Mouse (Mus musculus) MEL (cell line): ENCODE measurements around the gene Tent5b. TPM values are rescaled to one million over a fixed set of nuclear protein-coding genes. Genes with fewer than 3 reads are reported as not detected.
A peak's percentile ranks its signal among the peaks of the same experiment; 100 is the strongest.

Experiments used
- DNase-seq: peaks from one replicate; pipeline ENCODE4 v3.0.0; 2011; ENCODE audit warnings: low read depth, low spot score
- H3K27ac ChIP-seq: 2 replicates; pipeline ENCODE4 v1.5.1; 2012; ENCODE audit warnings: low read depth, mild to moderate bottlenecking, control low read depth, low read length, moderate library complexity; ENCODE audit not compliant: control insufficient read depth
- H3K27me3 ChIP-seq, 2 experiments: fragments of 150-350 bp in 1 of 2; sonication (generic) in 1 of 2; 2 replicates each; pipeline ENCODE4 v1.6.1; 2012; ENCODE audit warnings: low read length in 2 of 2, mild to moderate bottlenecking in 2 of 2, improper control_type of control experiment in 1 of 2, moderate library complexity in 1 of 2; ENCODE audit not compliant: insufficient read depth in 2 of 2, control insufficient read depth in 1 of 2
- H3K36me3 ChIP-seq, 2 experiments: 2 replicates each; pipeline ENCODE4 v1.6.1; 2012 to 2014; ENCODE audit warnings: low read length in 2 of 2, improper control_type of control experiment in 1 of 2, inconsistent platforms in 1 of 2, mild to moderate bottlenecking in 1 of 2; ENCODE audit not compliant: insufficient read depth in 2 of 2, control insufficient read depth in 1 of 2
- H3K4me1 ChIP-seq, 2 experiments: fragments of 150-350 bp in 1 of 2; sonication (generic) in 1 of 2; 2 replicates each; pipeline ENCODE4 v1.6.1; 2012; ENCODE audit warnings: low read length in 2 of 2, improper control_type of control experiment in 1 of 2, mild to moderate bottlenecking in 1 of 2; ENCODE audit not compliant: insufficient read depth in 2 of 2, control insufficient read depth in 1 of 2
- H3K4me3 ChIP-seq, 2 experiments: fragments of 150-350 bp in 1 of 2; sonication (generic) in 1 of 2; 2 replicates each; pipeline ENCODE4 v1.5.1; 2012; ENCODE audit warnings: low read depth in 2 of 2, low read length in 2 of 2, mild to moderate bottlenecking in 2 of 2, moderate library complexity in 2 of 2, control low read depth in 1 of 2, improper control_type of control experiment in 1 of 2; ENCODE audit not compliant: control insufficient read depth in 1 of 2, insufficient read depth in 1 of 2
- H3K79me2 ChIP-seq: 2 replicates; pipeline ENCODE4 v1.6.1; 2012; ENCODE audit warnings: mild to moderate bottlenecking, low read length, moderate library complexity; ENCODE audit not compliant: control insufficient read depth, poor library complexity, insufficient read depth
- H3K9ac ChIP-seq: 2 replicates; pipeline ENCODE4 v1.6.1; 2012; ENCODE audit warnings: low read depth, mild to moderate bottlenecking, control low read depth, low read length, moderate library complexity; ENCODE audit not compliant: control insufficient read depth, poor library complexity, severe bottlenecking
- H3K9me3 ChIP-seq: fragments of 150-350 bp; sonication (generic); replicated peaks from 2 replicates; pipeline ENCODE4 v1.6.1; 2012; ENCODE audit warnings: mild to moderate bottlenecking, low read length, improper control_type of control experiment, moderate library complexity; ENCODE audit not compliant: insufficient read depth
- CHD1 ChIP-seq: IDR thresholded peaks from 2 replicates; pipeline ENCODE4 v1.6.1; 2012; ENCODE audit warnings: low read depth, mild to moderate bottlenecking, inconsistent platforms, low read length, improper control_type of control experiment
- CHD2 ChIP-seq: IDR thresholded peaks from 2 replicates; pipeline ENCODE4 v1.6.1; 2011; ENCODE audit warnings: low read length, improper control_type of control experiment
- CTCF ChIP-seq, 3 experiments: IDR thresholded peaks in 2 of 3; conservative IDR thresholded peaks in 1 of 3; 2 replicates each; pipeline ENCODE4 v1.5.1; 2011 to 2012; ENCODE audit warnings: low read length in 3 of 3, low read depth in 2 of 3, mild to moderate bottlenecking in 2 of 3, improper control_type of control experiment in 1 of 3, inconsistent platforms in 1 of 3, mixed read lengths in 1 of 3, moderate library complexity in 1 of 3; ENCODE audit not compliant: control insufficient read depth in 1 of 3, insufficient read depth in 1 of 3, poor library complexity in 1 of 3, severe bottlenecking in 1 of 3
- E2F4 ChIP-seq: IDR thresholded peaks from 2 replicates; pipeline ENCODE4 v1.6.1; 2011; ENCODE audit warnings: low read depth, low read length, improper control_type of control experiment, borderline replicate concordance
- ETS1 ChIP-seq: IDR thresholded peaks from 2 replicates; pipeline ENCODE4 v1.6.1; 2012; ENCODE audit warnings: low read depth, mild to moderate bottlenecking, inconsistent platforms, low read length, improper control_type of control experiment, moderate library complexity
- GABPA ChIP-seq: IDR thresholded peaks from 2 replicates; pipeline ENCODE4 v1.6.1; 2012; ENCODE audit warnings: low read depth, mild to moderate bottlenecking, inconsistent platforms, low read length, improper control_type of control experiment, moderate library complexity
- GATA1 ChIP-seq: IDR thresholded peaks from 2 replicates; pipeline ENCODE4 v1.6.1; 2011; ENCODE audit warnings: low read depth, low read length, improper control_type of control experiment
- MEF2A ChIP-seq: IDR thresholded peaks from 2 replicates; pipeline ENCODE4 v1.6.1; 2014; ENCODE audit warnings: low read depth, mild to moderate bottlenecking, inconsistent platforms, low read length, improper control_type of control experiment; ENCODE audit not compliant: poor library complexity, insufficient replicate concordance, severe bottlenecking; ENCODE audit errors: extremely low read depth
- MXI1 ChIP-seq: IDR thresholded peaks from 2 replicates; pipeline ENCODE4 v1.6.1; 2011; ENCODE audit warnings: mild to moderate bottlenecking, low read depth, low read length, improper control_type of control experiment
- MYB ChIP-seq: IDR thresholded peaks from 2 replicates; pipeline ENCODE4 v1.6.1; 2011; ENCODE audit warnings: mild to moderate bottlenecking, low read depth, low read length, improper control_type of control experiment
- MYC ChIP-seq: IDR thresholded peaks from 2 replicates; pipeline ENCODE4 v1.6.1; 2011; ENCODE audit warnings: low read depth, mild to moderate bottlenecking, low read length, improper control_type of control experiment, moderate library complexity
- NELFE ChIP-seq: IDR thresholded peaks from 2 replicates; pipeline ENCODE4 v1.6.1; 2011; ENCODE audit warnings: low read depth, low read length, improper control_type of control experiment
- NRF1 ChIP-seq: IDR thresholded peaks from 2 replicates; pipeline ENCODE4 v1.6.1; 2014; ENCODE audit warnings: low read depth, mild to moderate bottlenecking, inconsistent platforms, low read length, improper control_type of control experiment, moderate library complexity; ENCODE audit not compliant: poor library complexity, insufficient read depth, severe bottlenecking
- POLR2AphosphoS5 ChIP-seq: IDR thresholded peaks from 2 replicates; pipeline ENCODE4 v1.6.1; 2012; ENCODE audit warnings: low read depth, borderline replicate concordance, mild to moderate bottlenecking, inconsistent platforms, low read length, moderate library complexity, mixed read lengths
- RCOR1 ChIP-seq: IDR thresholded peaks from 2 replicates; pipeline ENCODE4 v1.6.1; 2012; ENCODE audit warnings: low read depth, mild to moderate bottlenecking, inconsistent platforms, low read length, improper control_type of control experiment
- SMC3 ChIP-seq: IDR thresholded peaks from 2 replicates; pipeline ENCODE4 v1.6.1; 2011; ENCODE audit warnings: low read depth, low read length, improper control_type of control experiment
- TAL1 ChIP-seq: IDR thresholded peaks from 2 replicates; pipeline ENCODE4 v1.6.1; 2012; ENCODE audit warnings: mild to moderate bottlenecking, inconsistent platforms, low read length, moderate library complexity, mixed read lengths
- TBP ChIP-seq: IDR thresholded peaks from 2 replicates; pipeline ENCODE4 v1.8.0; 2011; ENCODE audit warnings: low read depth, low read length, improper control_type of control experiment
- TCF12 ChIP-seq: IDR thresholded peaks from 2 replicates; pipeline ENCODE4 v1.6.1; 2014; ENCODE audit warnings: low read depth, mild to moderate bottlenecking, inconsistent platforms, low read length, improper control_type of control experiment, moderate library complexity
- UBTF ChIP-seq: IDR thresholded peaks from 2 replicates; pipeline ENCODE4 v1.6.1; 2012; ENCODE audit warnings: low read depth, mild to moderate bottlenecking, inconsistent platforms, low read length, improper control_type of control experiment, moderate library complexity, borderline replicate concordance; ENCODE audit not compliant: insufficient read depth
- ZC3H11A ChIP-seq: IDR thresholded peaks from 2 replicates; pipeline ENCODE4 v1.6.1; 2012; ENCODE audit warnings: low read depth, mild to moderate bottlenecking, inconsistent platforms, low read length, improper control_type of control experiment
- polyA plus RNA-seq, 2 experiments: library from polyadenylated mRNA; stranded (reverse) in 1 of 2; unstranded in 1 of 2; fragments of >175 nt in 1 of 2; fragments of >200 nt in 1 of 2; gene quantifications; 2 replicates each; pipeline versions ENCODE4 v1.2.1 to v1.2.4; 2012; ENCODE audit warnings: low replicate concordance in 2 of 2, low read depth in 1 of 2; ENCODE audit not compliant: insufficient read length in 2 of 2, insufficient read depth in 1 of 2, missing spikeins in 1 of 2
- total RNA-seq: library from RNA; depleted of rRNA; stranded (reverse); fragments of 300-350 nt; gene quantifications from 2 replicates; pipeline ENCODE4 v1.2.3, GENCODE M21; 2012

Tent5b gene
- total and polyA plus RNA-seq, 3 experiments, result 2.5 to 3.6 TPM; not detected in 1

- H3K9me3 ChIP-seq, result no peaks in the 10 kb centered on the region
- no peaks in the 10 kb centered on the region for H3K79me2 ChIP-seq
- no peak overlapping the region for H3K9ac ChIP-seq
- H3K36me3 ChIP-seq, result no peaks in the 10 kb centered on the region
- no peak for DNase-seq
- H3K27ac ChIP-seq, result no peak overlapping the region
- TF ChIP-seq ETS1 (no peak), TAL1 (no peak), GATA1 (no peak), NELFE (no peak), CHD1 (no peak), POLR2AphosphoS5 (no peak)
- H3K4me3 ChIP-seq, result no peak overlapping the region
- H3K27me3 ChIP-seq, result no peaks in the 10 kb centered on the region
- peaks cover 0 to 5% of the 10 kb centered on the region in 2 experiments; a peak in 2 of 4 replicates for H3K4me1 ChIP-seq
Observed at GRCm38 (mm10) chr4:133461362-133461761, 18.6 kb upstream of the Tent5b start.

- Histone ChIP-seq H3K9ac (no peak overlapping the region), H3K9me3 (no peaks in the 10 kb centered on the region), H3K27me3 (no peaks in the 10 kb centered on the region), H3K27ac (no peak overlapping the region), H3K4me3 (no peak overlapping the region), H3K4me1 (peaks cover 0 to 7% of the 10 kb centered on the region in 2 experiments; a peak in 2 of 4 replicates), H3K79me2 (no peaks in the 10 kb centered on the region), H3K36me3 (no peaks in the 10 kb centered on the region; a peak in 1 of 4 replicates)
- peak; percentile 36 for DNase-seq
- TF ChIP-seq TCF12 (no peak), MYB (no peak), UBTF (no peak), CHD2 (no peak), NELFE (no peak), TBP (no peak), TAL1 (no peak), POLR2AphosphoS5 (no peak), SMC3 (no peak), E2F4 (no peak), GABPA (no peak), RCOR1 (no peak), MYC (no peak), MXI1 (no peak), MEF2A (no peak), CHD1 (no peak), ZC3H11A (no peak), CTCF (IDR thresholded peaks at IDR 0.05 in 2 of 3, conservative IDR thresholded peaks at IDR 0.05 in 1 of 3; ENCODE audit: control insufficient read depth in 1 of 3, insufficient read depth in 1 of 3, low read depth in 2 of 3, low read length in 3 of 3, poor library complexity in 1 of 3, severe bottlenecking in 1 of 3) (no peak), NRF1 (no peak)
Observed at GRCm38 (mm10) chr4:133463184-133463583, 16.7 kb upstream of the Tent5b start.
